Mouse (Mus musculus): ENCODE data around the gene U2surp. TPM values are rescaled to one million over a fixed set of nuclear protein-coding genes. Genes with fewer than 3 reads are reported as not detected.
"Not testable (repeated sequence)": the region's sequence is repeated elsewhere in the genome, so short reads cannot be mapped to it uniquely, and the experiment has no call there.

U2surp gene
- total RNA-seq, 4 experiments from 2014 or later, result 66.3 to 80.7 (median 70.4) TPM

DNA sequence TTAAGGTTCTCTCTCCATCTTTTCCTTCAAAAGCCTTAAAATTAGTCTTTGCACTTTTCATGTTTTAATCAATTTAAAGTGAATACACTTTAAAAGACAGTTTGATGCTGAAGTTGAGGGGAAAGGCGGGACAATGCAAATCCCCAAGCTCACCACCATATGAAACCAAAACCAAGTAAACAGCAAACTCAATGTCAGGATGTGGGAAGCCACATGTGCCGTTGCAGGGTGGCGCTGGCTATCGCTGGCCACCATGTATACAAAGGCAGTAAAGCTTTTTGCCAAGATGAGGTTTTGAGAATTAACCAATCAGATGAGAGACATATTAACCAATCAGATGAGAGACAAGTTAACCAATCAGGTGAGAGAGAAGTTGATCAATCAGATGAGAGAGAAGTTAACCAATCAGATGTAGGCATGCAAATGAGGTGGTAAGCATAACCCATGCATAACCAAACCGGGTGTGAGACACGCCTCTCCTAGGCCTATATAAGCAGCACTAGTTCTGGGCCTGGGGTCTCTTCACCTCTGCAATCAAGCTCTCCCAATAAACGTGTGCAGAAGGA lies 42.7 kb downstream of the U2surp start:
- DNase-seq (ENCODE audit: low spot score in 2 of 2), result not testable (repeated sequence)

DNA sequence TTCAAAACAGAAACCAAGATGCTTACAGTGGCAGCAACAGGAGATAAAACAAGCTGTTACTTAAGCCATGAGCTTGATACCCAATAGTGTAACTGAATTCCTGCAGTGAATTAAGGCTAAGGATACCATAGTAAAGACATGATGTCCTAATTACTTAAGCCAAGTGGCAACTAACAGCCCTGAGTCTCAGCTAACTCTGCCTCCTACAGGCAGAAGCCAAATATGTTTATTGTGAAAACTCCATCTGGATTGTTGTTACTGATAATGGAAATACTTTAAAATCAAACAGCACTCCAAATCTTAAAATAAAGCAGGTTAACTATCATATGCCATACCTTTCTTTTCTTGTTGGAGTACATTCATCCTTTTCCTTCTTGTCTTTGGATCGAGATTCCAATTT lies 47.8 kb downstream of the U2surp start:
- no peak for DNase-seq (ENCODE audit: low spot score in 2 of 2)

DNA sequence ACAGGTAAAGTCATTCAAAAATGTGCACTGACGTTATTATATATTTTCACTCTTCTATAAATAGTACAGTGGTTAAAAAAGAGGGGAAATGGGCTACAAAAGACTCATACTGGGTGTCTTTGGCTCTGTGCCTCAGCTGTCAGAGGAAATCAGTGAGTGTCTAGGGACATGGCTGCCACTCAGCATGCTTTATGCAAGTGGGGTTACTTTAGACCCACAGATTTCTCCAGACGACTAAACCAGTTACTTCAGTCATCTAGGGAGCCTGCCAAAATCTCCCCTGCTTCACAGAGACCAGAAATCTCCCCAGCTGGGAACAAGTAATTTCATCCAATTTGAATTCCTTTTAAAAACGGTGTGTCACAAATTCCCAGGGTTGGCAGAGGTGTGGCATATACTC lies 59.9 kb downstream of the U2surp start:
- DNase-seq (ENCODE audit: low spot score in 2 of 2), result no peak

DNA sequence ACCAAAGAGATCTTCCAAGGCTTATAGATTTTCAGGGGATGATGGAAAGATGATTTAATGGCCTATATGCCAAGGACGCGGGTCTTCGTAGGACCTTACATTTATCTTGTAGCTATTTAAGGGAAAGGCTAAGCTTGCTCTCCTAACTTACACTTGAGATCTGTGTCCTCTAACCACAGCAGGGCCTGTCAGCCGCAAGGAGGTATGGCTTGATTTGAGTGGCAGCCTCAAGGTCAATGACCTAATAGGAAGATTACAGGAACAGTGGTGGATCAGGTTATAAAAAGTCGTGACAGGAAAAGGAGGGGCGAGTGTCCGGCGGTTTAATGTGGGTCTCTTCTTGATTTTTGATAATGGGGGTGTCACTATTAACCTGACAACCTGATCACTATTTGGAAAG lies 61.2 kb downstream of the U2surp start:
- no peak for DNase-seq (ENCODE audit: low spot score in 2 of 2)

DNA sequence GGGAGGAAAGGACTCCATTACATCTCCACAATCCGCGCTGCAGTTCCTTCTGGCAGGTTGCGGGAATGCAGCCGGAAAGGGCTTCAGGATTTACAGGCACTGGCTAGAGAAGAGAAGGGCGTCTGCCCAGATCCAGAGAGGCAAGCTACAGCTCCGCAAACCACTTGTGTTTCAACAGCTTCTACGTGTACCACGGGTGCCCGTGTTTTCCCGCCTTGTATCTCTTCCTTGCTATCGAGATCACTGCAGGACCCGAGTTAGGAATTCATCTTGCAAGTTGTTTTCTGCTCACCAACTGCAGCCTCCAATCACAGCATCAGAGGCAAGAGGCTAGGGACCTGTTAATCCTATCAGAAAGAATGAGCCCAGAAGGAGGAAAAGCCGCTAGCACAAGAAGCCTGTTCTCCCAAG lies 69.5 kb downstream of the U2surp start:
- DNase-seq (ENCODE audit: low spot score in 2 of 2), result no peak

DNA sequence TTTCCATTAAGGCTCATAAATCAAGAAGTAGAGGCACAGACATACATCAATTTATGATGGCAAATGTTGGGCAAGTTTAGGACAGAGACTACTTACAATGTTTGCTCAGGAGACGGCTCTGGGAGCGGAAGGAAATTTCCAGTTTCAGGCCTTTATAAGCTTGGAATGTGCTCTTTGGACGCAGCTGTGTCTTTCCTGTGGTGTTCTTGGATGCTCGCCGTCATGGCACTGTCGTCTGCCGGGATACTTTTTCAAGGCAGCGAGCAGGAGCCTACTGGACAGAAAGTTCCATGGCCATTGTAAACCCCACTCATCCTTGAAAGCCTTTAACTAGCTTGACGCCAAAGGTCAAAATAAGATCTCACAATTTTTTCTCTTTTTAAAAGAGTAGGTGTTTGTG lies 73.9 kb downstream of the U2surp start:
- no peak for DNase-seq (ENCODE audit: low spot score in 2 of 2)

DNA sequence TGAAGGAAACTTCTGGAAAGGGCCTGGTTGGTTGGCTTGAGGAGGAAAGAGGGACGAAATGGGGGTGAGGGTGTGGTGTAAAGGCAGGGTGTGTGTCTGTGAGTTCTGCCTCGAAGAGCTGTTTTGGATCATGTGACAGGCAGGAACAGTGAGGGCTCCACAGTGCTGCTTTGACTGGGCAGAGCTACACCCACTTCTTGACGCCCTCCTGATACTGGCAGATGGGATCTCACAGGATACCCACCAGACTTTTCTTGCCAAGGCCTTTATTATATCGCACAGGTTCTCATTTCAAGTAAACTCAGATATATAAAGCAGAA lies 75.5 kb downstream of the U2surp start:
- no peak for DNase-seq (ENCODE audit: low spot score in 2 of 2)

DNA sequence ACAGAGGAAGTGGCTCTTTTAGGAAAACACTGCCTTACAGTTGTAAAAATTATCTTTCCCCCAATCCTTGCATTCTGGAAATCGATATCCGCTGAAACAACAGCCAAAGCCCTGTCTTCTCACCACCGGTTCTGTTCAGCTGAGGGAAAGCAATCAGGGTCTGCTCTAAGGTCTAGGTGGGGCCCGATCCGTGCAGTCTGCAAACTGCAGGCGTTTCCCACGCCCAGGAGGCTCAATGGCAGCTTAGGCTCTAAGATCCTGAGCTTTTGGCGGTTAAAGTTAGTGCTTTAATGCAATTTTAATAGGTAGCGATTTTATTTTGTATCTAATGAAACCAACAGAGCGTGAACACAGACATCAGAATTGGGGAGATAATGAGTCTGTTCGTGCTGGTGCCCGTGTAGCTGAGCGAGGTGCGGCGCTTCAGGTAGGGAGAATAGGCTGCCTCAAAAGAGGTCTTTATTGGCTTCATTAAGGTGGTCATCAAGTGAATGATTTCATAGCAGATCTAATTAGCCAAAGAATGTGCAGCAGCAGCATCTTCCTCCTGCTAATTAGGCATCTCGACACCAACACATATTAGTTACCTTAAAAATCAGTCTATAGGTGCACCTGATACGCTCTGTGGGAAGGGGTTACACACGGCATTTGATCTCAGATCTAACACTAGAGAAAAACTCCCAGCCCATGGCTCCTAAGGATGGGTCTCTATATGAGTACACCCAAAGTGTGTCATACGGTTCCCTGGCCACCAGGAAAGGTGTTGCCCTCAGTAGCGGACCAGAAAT lies 76.1 kb downstream of the U2surp start:
- DNase-seq (ENCODE audit: low spot score in 2 of 2), result no peak

DNA sequence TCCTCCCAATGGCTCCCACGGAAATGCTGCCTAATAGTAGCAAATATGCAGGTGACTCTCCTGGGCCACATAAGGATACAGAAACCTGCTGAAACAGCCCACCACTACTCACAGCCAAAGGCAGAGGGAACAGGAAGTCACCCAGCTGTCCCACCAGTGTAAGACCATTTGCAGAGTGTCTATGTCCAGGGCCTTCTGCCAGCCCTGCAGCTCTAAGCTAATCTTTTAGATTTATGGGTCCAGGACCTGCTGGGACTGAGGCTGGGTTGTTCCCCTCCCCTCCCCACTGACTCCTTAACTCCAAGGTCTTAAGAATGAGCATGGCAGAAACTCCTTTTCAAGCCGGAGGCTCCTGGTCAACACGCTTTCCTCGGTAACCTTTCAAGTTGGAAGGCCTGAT lies 83.5 kb downstream of the U2surp start:
- DNase-seq (ENCODE audit: low spot score in 2 of 2), result no peak

DNA sequence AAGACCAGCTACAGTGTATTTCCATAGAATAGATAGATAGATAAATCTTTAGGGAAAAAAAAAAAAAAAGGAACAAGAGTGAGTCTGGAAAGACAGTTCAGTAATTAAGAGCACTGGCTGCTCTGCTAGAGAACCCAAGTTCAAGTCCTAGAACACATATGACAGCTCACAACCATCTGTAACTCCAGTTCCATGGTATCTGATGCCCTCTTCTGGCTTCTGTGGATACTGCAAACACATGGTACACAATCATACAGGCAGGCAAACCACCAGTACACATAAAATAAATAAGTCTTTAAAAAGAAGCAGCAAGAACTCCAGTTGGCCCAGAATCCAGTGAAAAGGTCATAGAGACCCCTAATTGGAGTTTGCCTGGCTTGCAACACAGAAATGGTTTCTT lies 97.9 kb downstream of the U2surp start:
- no peak for DNase-seq (ENCODE audit: low spot score in 2 of 2)

DNA sequence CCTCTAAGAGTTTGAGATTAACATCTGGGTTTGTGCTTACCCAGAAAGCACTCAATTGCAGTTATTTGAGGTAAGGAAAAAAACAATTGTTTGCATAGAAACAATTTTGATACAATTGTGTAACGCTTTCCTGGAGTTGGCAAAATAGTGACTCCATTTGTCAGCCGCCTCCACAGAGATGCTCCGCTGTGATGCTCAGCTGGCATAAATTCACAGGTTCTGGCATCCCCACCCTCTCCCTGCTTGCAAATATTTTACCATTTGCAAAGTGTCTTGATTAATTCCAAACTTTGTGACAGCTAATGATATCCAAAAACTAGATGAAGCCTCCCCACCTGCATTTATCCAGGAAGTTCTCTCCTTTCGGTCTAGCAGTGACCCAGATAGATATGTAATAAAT lies 99.7 kb downstream of the U2surp start:
- no peak for DNase-seq (ENCODE audit: low spot score in 2 of 2)

DNA sequence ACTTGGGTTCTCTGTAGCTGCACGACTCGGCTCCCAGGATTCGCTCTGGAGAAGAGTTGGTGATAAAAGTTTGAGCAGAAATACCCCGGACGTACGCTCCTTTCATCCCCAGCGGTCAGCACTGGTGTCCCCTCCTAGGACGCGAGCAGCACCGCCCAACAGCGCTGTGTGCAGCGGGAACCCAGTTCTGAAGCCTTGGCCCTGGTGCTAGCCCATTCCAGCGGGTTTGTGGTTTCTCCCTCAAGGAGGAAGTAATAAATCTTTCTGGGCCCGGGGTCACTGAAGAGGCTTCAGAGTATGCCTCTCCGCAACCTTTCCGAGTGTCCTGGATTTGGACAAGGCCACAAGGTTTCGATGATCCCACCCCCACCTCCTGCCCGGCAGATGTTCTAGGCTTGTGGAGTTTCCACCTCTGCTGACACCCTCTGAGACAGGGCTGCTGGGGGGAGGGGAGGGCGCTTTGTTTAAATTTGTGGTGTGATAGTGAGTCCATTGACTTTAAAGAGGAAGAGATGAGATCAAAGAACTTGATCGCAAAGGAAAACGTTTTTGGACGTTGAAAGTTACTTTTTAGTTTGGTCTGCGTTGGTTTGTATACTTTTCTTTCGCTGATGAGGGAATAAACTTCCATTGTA lies 104.1 kb downstream of the U2surp start:
- no peak for DNase-seq (ENCODE audit: low spot score in 2 of 2)

Other genes starting within 250 kb of the U2surp start
- 10 to 100 TPM; 63.9 to 66.7 (median 66.2) TPM for gene Chst2, start 105.3 kb downstream of the U2surp start, total RNA-seq (2022)
- 10 to 100 TPM; 28.2 to 32.0 (median 29.1) TPM for gene Paqr9, start 47.7 kb upstream of the U2surp start, total RNA-seq (2022)
- gene Pcolce2, start 125.6 kb upstream of the U2surp start, total RNA-seq (2022), result 1 to 10 TPM; 3.2 to 7.3 (median 5.4) TPM
- gene Trpc1, start 238.4 kb upstream of the U2surp start, total RNA-seq (2022), result 10 to 100 TPM; 40.8 to 46.5 (median 42.6) TPM